Mouse (Mus musculus): ENCODE measurements at regions not wholly inside any gene's neighbourhood (a gene's known extent, or its start where the extent isn't known, plus 50 kb on each side); places are given as distances from the start of the nearest gene placed in this dataset.

- TF ChIP-seq CTCF (IDR thresholded peaks at IDR 0.05; ENCODE audit: control insufficient read depth, insufficient read depth, low read length) (no peak), POLR2A (IDR thresholded peaks at IDR 0.05; ENCODE audit: borderline replicate concordance, control insufficient read depth, low read depth, low read length) (no peak)
- H3K27ac ChIP-seq (ENCODE audit: control insufficient read depth, insufficient read depth, low read depth, low read length, poor library complexity): no peak overlapping the region
- no peak overlapping the region for H3K4me3 ChIP-seq (replicated peaks; ENCODE audit: control insufficient read depth, low read depth, low read length)
- H3K4me1 ChIP-seq (ENCODE audit: control insufficient read depth, insufficient read depth, low read length): no peaks in the 10 kb centered on the region
- WGBS: 84% methylated on average over 6 of the region's 6 CpGs
Measured at GRCm38 (mm10) chr17:64382894-64383293, 51.2 kb upstream of the Pja2 start.

- 84% methylated on average over 11 of the region's 11 CpGs for WGBS
- H3K4me3 ChIP-seq (replicated peaks; ENCODE audit: control insufficient read depth, low read depth, low read length): no peak overlapping the region
Measured at GRCm38 (mm10) chr17:64383600-64383999, 51.9 kb upstream of the Pja2 start.

GRCm38 (mm10) chr17:64390349-64390748 is 58.6 kb upstream of the Pja2 start:
- Histone ChIP-seq H3K4me1 (ENCODE audit: control insufficient read depth, insufficient read depth, low read length) (no peaks in the 10 kb centered on the region), H3K4me3 (replicated peaks; ENCODE audit: control insufficient read depth, low read depth, low read length) (no peak overlapping the region), H3K27ac (ENCODE audit: control insufficient read depth, insufficient read depth, low read depth, low read length, poor library complexity) (no peak overlapping the region)
- TF ChIP-seq CTCF (IDR thresholded peaks at IDR 0.05; ENCODE audit: control insufficient read depth, insufficient read depth, low read length) (no peak), POLR2A (IDR thresholded peaks at IDR 0.05; ENCODE audit: borderline replicate concordance, control insufficient read depth, low read depth, low read length) (no peak)
- 89% methylated on average over 1 of the region's 1 CpGs for WGBS

More at GRCm38 (mm10) chr17:64383600-64383999, 51.9 kb upstream of the Pja2 start:
- no peak for TF ChIP-seq POLR2A (IDR thresholded peaks at IDR 0.05; ENCODE audit: borderline replicate concordance, control insufficient read depth, low read depth, low read length)
- TF ChIP-seq CTCF (IDR thresholded peaks at IDR 0.05; ENCODE audit: control insufficient read depth, insufficient read depth, low read length): no peak
- Histone ChIP-seq H3K4me1 (ENCODE audit: control insufficient read depth, insufficient read depth, low read length) (no peaks in the 10 kb centered on the region), H3K27ac (ENCODE audit: control insufficient read depth, insufficient read depth, low read depth, low read length, poor library complexity) (no peak overlapping the region)

- H3K4me1 ChIP-seq (ENCODE audit: control insufficient read depth, insufficient read depth, low read length): no peaks in the 10 kb centered on the region; the same call in 1 of the 2 replicates
- H3K27ac ChIP-seq (ENCODE audit: control insufficient read depth, insufficient read depth, low read depth, low read length, poor library complexity): no peak overlapping the region
- WGBS: 4% methylated on average over 12 of the region's 12 CpGs
- TF ChIP-seq POLR2A (IDR thresholded peaks at IDR 0.05; ENCODE audit: borderline replicate concordance, control insufficient read depth, low read depth, low read length) (no peak), CTCF (IDR thresholded peaks at IDR 0.05; ENCODE audit: control insufficient read depth, insufficient read depth, low read length) (no peak)
- H3K4me3 ChIP-seq (replicated peaks; ENCODE audit: control insufficient read depth, low read depth, low read length): no peak overlapping the region
Measured at GRCm38 (mm10) chr17:64397254-64397897, 65.7 kb upstream of the Pja2 start.

- WGBS: 50% methylated on average over 9 of the region's 9 CpGs
- TF ChIP-seq POLR2A (IDR thresholded peaks at IDR 0.05; ENCODE audit: borderline replicate concordance, control insufficient read depth, low read depth, low read length) (no peak), CTCF (IDR thresholded peaks at IDR 0.05; ENCODE audit: control insufficient read depth, insufficient read depth, low read length) (no peak)
- H3K4me3 ChIP-seq (replicated peaks; ENCODE audit: control insufficient read depth, low read depth, low read length): no peak overlapping the region
- no peak overlapping the region for H3K27ac ChIP-seq (ENCODE audit: control insufficient read depth, insufficient read depth, low read depth, low read length, poor library complexity)
- no peaks in the 10 kb centered on the region; the same call in 1 of the 2 replicates for H3K4me1 ChIP-seq (ENCODE audit: control insufficient read depth, insufficient read depth, low read length)
Measured at GRCm38 (mm10) chr17:64398114-64398692, 66.5 kb upstream of the Pja2 start.

- TF ChIP-seq POLR2A (IDR thresholded peaks at IDR 0.05; ENCODE audit: borderline replicate concordance, control insufficient read depth, low read depth, low read length) (no peak), CTCF (IDR thresholded peaks at IDR 0.05; ENCODE audit: control insufficient read depth, insufficient read depth, low read length) (no peak)
- Histone ChIP-seq H3K27ac (ENCODE audit: control insufficient read depth, insufficient read depth, low read depth, low read length, poor library complexity) (no peak overlapping the region), H3K4me3 (replicated peaks; ENCODE audit: control insufficient read depth, low read depth, low read length) (no peak overlapping the region), H3K4me1 (ENCODE audit: control insufficient read depth, insufficient read depth, low read length) (no peaks in the 10 kb centered on the region; the same call in 1 of the 2 replicates)
- WGBS: 16% methylated on average over 3 of the region's 3 CpGs
Measured at GRCm38 (mm10) chr17:64398708-64399107, 67.0 kb upstream of the Pja2 start.

- Histone ChIP-seq H3K4me1 (ENCODE audit: control insufficient read depth, insufficient read depth, low read length) (no peaks in the 10 kb centered on the region), H3K27ac (ENCODE audit: control insufficient read depth, insufficient read depth, low read depth, low read length, poor library complexity) (no peak overlapping the region), H3K4me3 (replicated peaks; ENCODE audit: control insufficient read depth, low read depth, low read length) (no peak overlapping the region)
- TF ChIP-seq POLR2A (IDR thresholded peaks at IDR 0.05; ENCODE audit: borderline replicate concordance, control insufficient read depth, low read depth, low read length) (no peak), CTCF (IDR thresholded peaks at IDR 0.05; ENCODE audit: control insufficient read depth, insufficient read depth, low read length) (no peak)
- whole genome bisulfite sequencing: 69% methylated on average over 5 of the region's 5 CpGs
Measured at GRCm38 (mm10) chr17:64406742-64407254, 75.1 kb upstream of the Pja2 start.

- TF ChIP-seq POLR2A (IDR thresholded peaks at IDR 0.05; ENCODE audit: borderline replicate concordance, control insufficient read depth, low read depth, low read length) (no peak), CTCF (IDR thresholded peaks at IDR 0.05; ENCODE audit: control insufficient read depth, insufficient read depth, low read length) (no peak)
- H3K4me1 ChIP-seq (ENCODE audit: control insufficient read depth, insufficient read depth, low read length): no peaks in the 10 kb centered on the region
- no peak overlapping the region for H3K27ac ChIP-seq (ENCODE audit: control insufficient read depth, insufficient read depth, low read depth, low read length, poor library complexity)
- H3K4me3 ChIP-seq (replicated peaks; ENCODE audit: control insufficient read depth, low read depth, low read length): no peak overlapping the region
- WGBS: 79% methylated on average over 13 of the region's 13 CpGs
Measured at GRCm38 (mm10) chr17:64407255-64408011, 75.7 kb upstream of the Pja2 start.

Data from bone marrow, adult 2 months (tissue).